Mouse (Mus musculus) ES-Bruce4 (cell line): ENCODE measurements around the gene G0s2. TPM values are rescaled to one million over a fixed set of nuclear protein-coding genes. Genes with fewer than 3 reads are reported as not detected.

ENCODE experiments used
- H3K27ac ChIP-seq: 2 replicates; pipeline ENCODE4 v1.5.1; 2012; ENCODE audit warnings: low read length, inconsistent platforms; ENCODE audit not compliant: insufficient read depth
- H3K27me3 ChIP-seq: 2 replicates; pipeline ENCODE4 v1.6.1; 2012; ENCODE audit warnings: mild to moderate bottlenecking, low read length, inconsistent platforms; ENCODE audit not compliant: control insufficient read depth, poor library complexity, insufficient read depth, severe bottlenecking
- H3K36me3 ChIP-seq: 2 replicates; pipeline ENCODE4 v1.6.1; 2012; ENCODE audit warnings: inconsistent platforms, mild to moderate bottlenecking, low read length, moderate library complexity; ENCODE audit not compliant: control insufficient read depth, poor library complexity, insufficient read depth, severe bottlenecking
- H3K4me1 ChIP-seq: one replicate; pipeline ENCODE4 v1.8.1; 2011; ENCODE audit warnings: low read length; ENCODE audit not compliant: control insufficient read depth, insufficient read depth
- H3K4me3 ChIP-seq: 2 replicates; pipeline ENCODE4 v1.5.1; 2011; ENCODE audit warnings: low read depth, mild to moderate bottlenecking, low read length
- H3K9ac ChIP-seq: 2 replicates; pipeline ENCODE4 v1.6.1; 2012; ENCODE audit warnings: low read depth, mild to moderate bottlenecking, inconsistent platforms; ENCODE audit not compliant: poor library complexity, severe bottlenecking
- H3K9me3 ChIP-seq: replicated peaks from 2 replicates; pipeline ENCODE4 v1.6.1; 2012; ENCODE audit warnings: mild to moderate bottlenecking, low read length, inconsistent platforms; ENCODE audit not compliant: control insufficient read depth, poor library complexity, insufficient read depth, severe bottlenecking
- CTCF ChIP-seq: IDR thresholded peaks from one replicate; pipeline ENCODE4 v1.8.1; 2011; ENCODE audit warnings: low read depth, low read length
- EP300 ChIP-seq: IDR thresholded peaks from 2 replicates; pipeline ENCODE4 v1.6.1; 2011; ENCODE audit warnings: low read depth, low read length; ENCODE audit not compliant: insufficient read depth
- POLR2A ChIP-seq: IDR thresholded peaks from one replicate; pipeline ENCODE4 v1.8.1; 2011; ENCODE audit warnings: low read length; ENCODE audit not compliant: insufficient read depth
- polyA plus RNA-seq: library from polyadenylated mRNA; stranded (reverse); fragments of >200 nt; gene quantifications from 2 replicates; pipeline ENCODE4 v1.2.4, GENCODE M21; 2011; ENCODE audit warnings: low read depth; ENCODE audit not compliant: missing spikeins, insufficient read depth, insufficient read length

The G0s2 gene
- polyA plus RNA-seq, 1 experiment: not detected

GRCm38 (mm10) chr1:193270965-193271763 lies 1.9 kb downstream of the G0s2 start:
- TF ChIP-seq EP300 (no peak), CTCF (no peak), POLR2A (no peak)
- H3K27me3 ChIP-seq: no peaks in the 10 kb centered on the region; the same call in 1 of the 2 replicates
- H3K4me3 ChIP-seq: no peak overlapping the region
- no peaks in the 10 kb centered on the region for H3K36me3 ChIP-seq
- H3K9me3 ChIP-seq: no peaks in the 10 kb centered on the region
- no peak overlapping the region for H3K27ac ChIP-seq
- H3K4me1 ChIP-seq: no peaks in the 10 kb centered on the region
- no peak overlapping the region for H3K9ac ChIP-seq

GRCm38 (mm10) chr1:193265734-193266133 lies 7.3 kb downstream of the G0s2 start:
- Histone ChIP-seq H3K36me3 (no peaks in the 10 kb centered on the region), H3K9ac (no peak overlapping the region), H3K27ac (no peak overlapping the region), H3K9me3 (no peaks in the 10 kb centered on the region), H3K27me3 (no peaks in the 10 kb centered on the region; the same call in 1 of the 2 replicates), H3K4me3 (no peak overlapping the region), H3K4me1 (no peaks in the 10 kb centered on the region)
- no peak for TF ChIP-seq CTCF
- no peak for TF ChIP-seq POLR2A
- TF ChIP-seq EP300: no peak

DNA sequence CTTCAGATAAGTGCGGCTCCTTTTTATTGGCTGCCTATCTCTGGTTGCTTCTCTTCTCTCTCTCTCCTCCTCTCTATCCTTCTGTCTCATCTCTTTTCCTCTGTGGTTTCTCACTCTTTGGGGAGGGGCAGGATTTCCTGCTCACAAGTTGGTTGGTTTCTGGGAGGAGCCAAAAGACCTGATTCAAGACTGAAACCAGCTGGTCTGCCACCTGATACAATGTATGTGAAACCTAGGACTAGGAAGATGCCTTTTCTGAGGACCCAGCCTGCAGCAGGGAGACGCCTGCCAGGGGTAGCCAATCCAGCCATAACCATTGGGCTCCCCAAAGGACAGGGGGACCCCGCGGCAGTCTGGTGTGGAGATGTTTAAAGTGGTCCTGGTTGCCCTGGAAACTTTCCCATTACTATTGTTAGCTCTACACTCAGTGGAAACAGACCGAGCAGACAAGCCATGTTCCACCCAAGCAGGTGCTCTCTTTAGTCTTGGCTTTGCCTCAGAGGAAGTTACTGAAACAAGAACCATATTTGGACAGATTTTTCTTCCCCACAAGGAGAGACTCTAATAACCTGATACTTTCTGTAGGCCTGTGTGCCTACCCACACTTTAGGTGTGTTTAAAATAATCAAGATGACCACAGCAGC lies 8.9 kb downstream of the G0s2 start, which contains the start of gene Hsd11b1:
Gene Hsd11b1 (minus strand): TSS at position 121 of the 644 bp plus-strand sequence.
- TF ChIP-seq POLR2A (no peak), EP300 (no peak), CTCF (no peak)
- Histone ChIP-seq H3K9me3 (no peaks in the 10 kb centered on the region), H3K4me1 (no peaks in the 10 kb centered on the region), H3K4me3 (no peak within 1 kb of the TSS), H3K27ac (no peak within 1 kb of the TSS), H3K27me3 (no peaks in the 10 kb centered on the region; the same call in 1 of the 2 replicates), H3K36me3 (no peaks in the 10 kb centered on the region), H3K9ac (no peak within 1 kb of the TSS)

DNA sequence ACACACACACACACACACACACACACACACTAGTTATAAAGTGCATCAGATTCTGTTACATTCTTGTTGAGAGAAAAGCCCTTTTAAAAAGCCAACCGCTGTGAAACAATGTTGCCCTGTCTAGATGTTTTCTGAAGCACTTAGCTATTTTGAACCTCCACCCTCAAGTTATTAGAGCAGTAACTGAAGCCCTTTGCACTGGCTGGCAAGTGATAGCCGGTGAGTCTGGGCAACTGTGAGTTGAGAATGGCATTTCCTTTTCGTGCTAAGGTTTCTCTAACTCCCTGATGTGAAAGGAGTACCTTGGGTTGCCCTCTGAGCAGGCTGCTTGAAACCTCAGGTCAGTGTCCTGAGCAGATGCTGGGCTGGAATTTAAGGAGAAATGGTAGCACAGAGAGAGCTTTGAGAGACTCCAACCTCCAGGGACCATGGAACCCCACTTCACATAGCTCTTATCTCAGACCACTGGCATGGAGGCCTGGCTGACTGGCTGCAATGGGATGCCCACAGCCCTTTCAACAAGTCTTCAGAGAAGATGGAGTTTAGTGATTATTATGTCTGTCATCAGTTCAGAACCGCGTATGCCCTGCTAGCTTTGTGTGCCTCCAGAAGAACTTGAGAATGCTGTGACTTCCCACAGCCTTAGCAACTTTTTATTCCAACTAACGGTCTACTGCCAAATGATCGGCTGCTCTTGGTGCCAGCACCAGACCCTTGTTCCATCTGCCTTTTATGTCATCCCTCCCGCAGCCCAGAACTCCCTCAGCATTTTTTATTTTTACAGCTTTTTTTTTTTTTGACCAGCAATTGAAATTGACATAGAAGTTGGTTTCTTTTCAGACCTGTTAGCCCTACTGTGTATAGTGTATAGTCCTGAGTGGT lies 9.8 kb downstream of the G0s2 start:
- H3K9ac ChIP-seq: no peak overlapping the region

GRCm38 (mm10) chr1:193261897-193262548 lies 11.0 kb downstream of the G0s2 start:
- no peaks in the 10 kb centered on the region for H3K4me1 ChIP-seq
- H3K4me3 ChIP-seq: no peak overlapping the region
- H3K9ac ChIP-seq: no peak overlapping the region
- no peak for TF ChIP-seq CTCF
- no peak for TF ChIP-seq POLR2A
- TF ChIP-seq EP300: no peak
- no peaks in the 10 kb centered on the region for H3K27me3 ChIP-seq
- H3K36me3 ChIP-seq: no peaks in the 10 kb centered on the region
- H3K27ac ChIP-seq: no peak overlapping the region
- no peaks in the 10 kb centered on the region for H3K9me3 ChIP-seq

More for the DNA sequence above, 9.8 kb downstream of the G0s2 start:
- H3K27me3 ChIP-seq: no peaks in the 10 kb centered on the region; the same call in 1 of the 2 replicates
- H3K9me3 ChIP-seq: no peaks in the 10 kb centered on the region
- no peaks in the 10 kb centered on the region for H3K36me3 ChIP-seq
- H3K4me1 ChIP-seq: no peaks in the 10 kb centered on the region
- no peak overlapping the region for H3K27ac ChIP-seq
- no peak overlapping the region for H3K4me3 ChIP-seq
- no peak for TF ChIP-seq EP300
- no peak for TF ChIP-seq POLR2A
- no peak for TF ChIP-seq CTCF
